Mouse (Mus musculus) spleen, adult 2 months (tissue): ENCODE results near the gene Stard7.

Experiments
- CTCF ChIP-seq: fragments of 200-500 bp; IDR thresholded peaks from 2 replicates; pipeline ENCODE4 v1.5.1; 2011; ENCODE audit warnings: mild to moderate bottlenecking, inconsistent platforms; ENCODE audit not compliant: insufficient read depth, insufficient read length, insufficient replicate concordance; ENCODE audit errors: extremely low read depth
- POLR2A ChIP-seq: fragments of 200-500 bp; IDR thresholded peaks from 2 replicates; pipeline ENCODE4 v1.6.1; 2011; ENCODE audit warnings: low read depth, low read length, inconsistent platforms

GRCm38 (mm10) chr2:127316431-127316830 is 46.4 kb downstream of the Stard7 start:
- no peak for TF ChIP-seq POLR2A
- no peak for TF ChIP-seq CTCF
